Mouse (Mus musculus) gastrocnemius, postnatal 10 days (tissue): ENCODE data around the gene Creb5. TPM values are rescaled to one million over a fixed set of nuclear protein-coding genes. Genes with fewer than 3 reads are reported as not detected.

Source experiments
- DNase-seq: peaks from one replicate; pipeline ENCODE4 v3.0.0; 2021; ENCODE audit warnings: mixed read lengths
- total RNA-seq, 2 experiments: library from RNA; stranded (reverse); gene quantifications; 2 replicates each; pipeline ENCODE4 v1.2.3; 2021

The Creb5 gene
- total RNA-seq, 2 experiments from 2014 or later: 9.7 to 16.3 TPM

GRCm38 (mm10) chr6:53593603-53594002 lies 306.5 kb downstream of the Creb5 start:
- DNase-seq: no peak

GRCm38 (mm10) chr6:53594316-53594715 lies 307.2 kb downstream of the Creb5 start:
- no peak for DNase-seq

- DNase-seq: no peak
Observed at GRCm38 (mm10) chr6:53596402-53596801, 309.3 kb downstream of the Creb5 start.

GRCm38 (mm10) chr6:53603041-53603440 lies 316.0 kb downstream of the Creb5 start:
- no peak for DNase-seq

GRCm38 (mm10) chr6:53603695-53604094 lies 316.6 kb downstream of the Creb5 start:
- peak; percentile 20 for DNase-seq

- DNase-seq: no peak
Observed at GRCm38 (mm10) chr6:53604386-53604785, 317.3 kb downstream of the Creb5 start.

- DNase-seq: no peak
Observed at GRCm38 (mm10) chr6:53605184-53605583, 318.1 kb downstream of the Creb5 start.

GRCm38 (mm10) chr6:53611451-53611945 lies 324.4 kb downstream of the Creb5 start:
- no peak for DNase-seq

- DNase-seq: no peak
Observed at GRCm38 (mm10) chr6:53612681-53613080, 325.6 kb downstream of the Creb5 start.

- DNase-seq: no peak
Observed at GRCm38 (mm10) chr6:53615440-53616211, 328.6 kb downstream of the Creb5 start.

GRCm38 (mm10) chr6:53618164-53618563 lies 331.1 kb downstream of the Creb5 start:
- peak; percentile 42 for DNase-seq

GRCm38 (mm10) chr6:53619676-53620075 lies 332.6 kb downstream of the Creb5 start:
- DNase-seq: no peak

- no peak for DNase-seq
Observed at GRCm38 (mm10) chr6:53621295-53621694, 334.2 kb downstream of the Creb5 start.

- DNase-seq: no peak
Observed at GRCm38 (mm10) chr6:53624455-53625276, 337.6 kb downstream of the Creb5 start.

- DNase-seq: no peak
Observed at GRCm38 (mm10) chr6:53626044-53626443, 339.0 kb downstream of the Creb5 start.

GRCm38 (mm10) chr6:53628714-53629113 lies 341.6 kb downstream of the Creb5 start:
- no peak for DNase-seq

GRCm38 (mm10) chr6:53635453-53635852 lies 348.4 kb downstream of the Creb5 start:
- DNase-seq: no peak

- DNase-seq: no peak
Observed at GRCm38 (mm10) chr6:53637356-53638351, 350.6 kb downstream of the Creb5 start.

GRCm38 (mm10) chr6:53641633-53642605 lies 354.8 kb downstream of the Creb5 start:
- no peak for DNase-seq

- DNase-seq: no peak
Observed at GRCm38 (mm10) chr6:53642826-53643356, 355.8 kb downstream of the Creb5 start.
